Mouse (Mus musculus): ENCODE data around the gene Cenpk. TPM values are rescaled to one million over a fixed set of nuclear protein-coding genes. Genes with fewer than 3 reads are reported as not detected.
A peak's percentile ranks its signal among the peaks of the same experiment; 100 is the strongest.

Cenpk gene
- polyA plus RNA-seq, 1 experiment from 2014 or later = 102 TPM

DNA sequence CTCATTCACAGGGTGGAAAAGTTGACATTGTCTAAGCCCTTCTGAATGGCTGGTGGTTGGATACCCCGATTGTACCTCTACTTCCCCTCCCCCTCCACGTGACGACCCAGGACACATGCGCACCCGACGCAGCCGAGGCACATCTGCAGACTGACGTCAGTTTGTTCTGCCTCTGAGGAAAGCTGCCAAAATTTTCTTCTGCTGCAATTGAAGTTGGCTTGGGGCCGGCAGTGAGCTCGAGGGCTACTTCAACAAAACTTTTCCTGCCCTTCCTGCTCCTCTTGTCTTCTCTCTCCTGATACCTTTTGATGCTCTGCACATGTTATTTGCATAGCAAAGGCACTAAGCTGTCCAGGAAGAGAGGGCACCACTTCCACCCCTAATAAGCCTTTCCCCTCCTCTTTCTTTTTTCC is 58.5 kb downstream of the Cenpk start:
- peak overlapping the region; percentile 85 for H3K27ac ChIP-seq
- no peaks in the 10 kb centered on the region for H3K9me3 ChIP-seq
- no peaks in the 10 kb centered on the region for H3K27me3 ChIP-seq (ENCODE audit: poor library complexity, severe bottlenecking)
- DNase-seq (ENCODE audit: extremely low spot score, low spot score) = peak; percentile 90
- 0% methylated on average over 10 of the region's 10 CpGs for WGBS
- H3K4me1 ChIP-seq = peaks cover 30% of the 10 kb centered on the region
- no peaks in the 10 kb centered on the region for H3K36me3 ChIP-seq (replicated peaks)
- peak overlapping the region; percentile 62 for H3K4me3 ChIP-seq

DNA sequence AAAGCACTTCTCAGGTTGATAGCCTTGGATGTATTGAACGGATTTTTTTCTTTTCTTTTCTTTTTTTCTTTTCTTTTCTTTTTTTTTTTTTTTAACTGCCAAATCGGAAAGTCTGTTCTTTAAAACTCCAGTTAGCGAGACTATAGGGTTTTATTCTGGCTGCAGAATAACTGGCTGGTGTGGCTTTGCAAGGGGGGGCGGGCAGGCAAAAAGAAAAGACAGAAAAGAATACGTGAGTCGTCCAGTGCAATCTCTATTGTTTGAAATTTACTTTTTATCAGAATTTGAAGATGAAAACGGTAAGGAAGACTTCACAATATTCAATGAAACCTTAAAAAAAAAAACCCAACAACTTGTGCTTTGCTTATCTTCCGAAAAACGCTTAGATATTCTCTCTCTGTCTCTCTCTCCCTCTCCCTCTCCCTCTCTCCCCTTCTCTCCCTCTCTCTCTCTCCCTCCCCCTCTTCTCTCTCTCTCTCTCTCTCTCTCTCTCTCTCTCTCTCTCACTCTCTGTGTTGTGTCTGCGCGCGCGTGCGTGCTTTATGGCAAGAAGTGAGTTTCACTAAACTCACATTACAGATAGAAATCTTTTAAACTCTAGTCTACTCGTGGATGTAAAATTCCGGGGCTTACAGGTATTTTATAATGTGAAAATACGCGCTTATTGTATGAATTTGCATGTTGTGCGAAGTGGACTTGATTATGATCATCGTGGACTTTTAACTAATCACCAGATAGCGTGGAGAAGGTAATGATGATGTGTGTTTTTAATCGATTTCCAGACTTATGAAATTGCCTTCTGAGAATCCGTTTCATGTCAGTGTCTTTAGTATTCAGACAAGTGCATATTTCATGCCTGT is 59.2 kb downstream of the Cenpk start, which contains the start of gene Adamts6:
Gene Adamts6, plus strand, starts transcription at position 470 of the 860 bp plus-strand sequence.
- Histone ChIP-seq H3K9me3 (no peaks in the 10 kb centered on the region), H3K27me3 (ENCODE audit: poor library complexity, severe bottlenecking) (no peaks in the 10 kb centered on the region), H3K4me3 (peak within 1 kb of the TSS; percentile 62), H3K27ac (peak within 1 kb of the TSS; percentile 85), H3K36me3 (replicated peaks) (no peaks in the 10 kb centered on the region), H3K4me1 (peaks cover 30% of the 10 kb centered on the region)
- under 1% methylated on average over 23 of the region's 23 CpGs for WGBS
- DNase-seq (ENCODE audit: extremely low spot score, low spot score) = no peak

DNA sequence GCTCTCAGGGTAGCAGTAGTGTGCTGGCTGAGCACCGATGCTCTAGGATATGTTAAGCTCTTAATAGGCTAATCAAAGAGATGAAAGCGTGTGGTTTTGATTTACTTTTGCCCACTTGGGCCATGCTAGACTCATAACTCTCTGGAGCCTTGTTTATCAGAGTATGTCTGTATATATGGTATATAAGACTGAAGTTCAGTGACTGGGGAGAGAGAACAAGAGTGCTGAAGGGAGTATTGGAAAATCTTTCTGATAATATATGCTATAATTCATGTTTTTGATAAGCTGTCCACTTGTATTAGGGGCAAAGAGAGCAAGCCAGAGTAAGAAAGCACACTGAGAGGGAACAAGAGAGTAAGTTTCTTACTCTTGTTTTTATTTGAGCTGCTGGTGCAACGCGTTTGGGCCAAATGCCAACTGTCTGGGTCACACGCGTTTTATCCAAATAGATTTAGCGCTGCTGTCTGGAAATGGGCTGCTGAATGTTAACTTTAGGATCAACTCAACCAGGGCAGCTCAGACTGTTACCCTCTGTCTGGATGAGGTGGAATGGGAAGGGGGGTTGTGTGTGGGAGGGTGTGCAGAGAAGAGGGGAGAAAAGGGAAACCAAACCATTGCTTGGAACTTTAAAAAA is 59.9 kb downstream of the Cenpk start:
- Histone ChIP-seq H3K4me3 (peak overlapping the region; percentile 62), H3K27me3 (ENCODE audit: poor library complexity, severe bottlenecking) (no peaks in the 10 kb centered on the region), H3K27ac (peak overlapping the region; percentile 85), H3K36me3 (replicated peaks) (no peaks in the 10 kb centered on the region), H3K9me3 (no peaks in the 10 kb centered on the region), H3K4me1 (peaks cover 30% of the 10 kb centered on the region)
- DNase-seq (ENCODE audit: extremely low spot score, low spot score) = peak; percentile 22
- WGBS = 2% methylated on average over 7 of the region's 7 CpGs

DNA sequence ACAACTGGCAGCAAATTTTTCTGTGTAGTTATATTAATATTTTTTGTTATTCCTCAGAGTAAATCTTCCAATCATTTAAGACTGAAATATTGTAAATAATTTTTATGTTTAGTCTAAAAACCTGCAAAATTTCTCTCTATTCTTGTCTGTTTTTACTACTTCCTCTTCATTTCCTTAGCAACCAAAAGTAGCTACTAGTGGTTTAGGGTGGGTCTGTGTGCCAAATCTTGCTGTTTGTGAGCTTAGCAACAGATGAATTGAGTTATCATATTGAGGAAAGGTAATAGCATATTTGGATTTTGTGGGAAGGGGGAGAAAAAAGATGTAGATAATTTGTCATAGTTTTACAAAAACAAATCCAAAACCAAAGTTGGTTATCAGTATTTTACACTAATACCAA is 60.8 kb downstream of the Cenpk start:
- Histone ChIP-seq H3K4me1 (peaks cover 30% of the 10 kb centered on the region), H3K27ac (no peak overlapping the region), H3K4me3 (peak overlapping the region; percentile 62), H3K9me3 (no peaks in the 10 kb centered on the region), H3K27me3 (ENCODE audit: poor library complexity, severe bottlenecking) (no peaks in the 10 kb centered on the region), H3K36me3 (replicated peaks) (no peaks in the 10 kb centered on the region)
- no peak for DNase-seq (ENCODE audit: extremely low spot score, low spot score)

DNA sequence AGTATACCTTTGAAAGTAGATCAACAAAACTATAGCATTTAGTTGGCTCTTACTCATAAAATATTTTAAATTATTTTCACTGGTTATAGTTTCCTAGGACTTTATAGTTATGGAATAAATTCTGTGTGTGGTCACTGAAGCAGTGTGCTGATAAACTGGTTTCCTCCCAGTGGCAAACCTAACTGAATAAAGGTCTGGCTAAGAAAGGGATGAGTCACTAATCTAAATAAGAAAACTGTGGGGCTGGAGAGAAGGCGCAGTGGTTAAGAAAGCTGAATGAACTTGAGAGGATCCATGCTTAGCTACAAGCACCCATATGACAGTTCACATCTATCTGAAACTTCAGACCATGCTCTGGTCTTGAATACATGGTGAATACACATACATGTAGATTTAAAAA is 67.1 kb downstream of the Cenpk start:
- no peak for DNase-seq (ENCODE audit: extremely low spot score, low spot score)
- WGBS = 89% methylated on average over 1 of the region's 1 CpGs
- Histone ChIP-seq H3K9me3 (no peaks in the 10 kb centered on the region), H3K27ac (no peak overlapping the region), H3K4me1 (no peaks in the 10 kb centered on the region), H3K4me3 (no peak overlapping the region), H3K36me3 (replicated peaks) (peaks cover 28% of the 10 kb centered on the region), H3K27me3 (ENCODE audit: poor library complexity, severe bottlenecking) (no peaks in the 10 kb centered on the region)

Other genes starting within 250 kb of the Cenpk start
- gene Nln, start 119.0 kb upstream of the Cenpk start, polyA plus RNA-seq (2016; fragmentation: Nextera tagmentation; extraction: Ambion mirVana) = 17.1 and 17.5 TPM in 2 replicates
- gene Sgtb, start 118.9 kb upstream of the Cenpk start, polyA plus RNA-seq (2016; fragmentation: Nextera tagmentation; extraction: Ambion mirVana) = 8.0 and 9.0 TPM in 2 replicates
- gene Trappc13, start 50.1 kb upstream of the Cenpk start, polyA plus RNA-seq (2016; fragmentation: Nextera tagmentation; extraction: Ambion mirVana) = 89.7 and 93.8 TPM in 2 replicates
- gene Trim23, start 49.8 kb upstream of the Cenpk start, polyA plus RNA-seq (2016; fragmentation: Nextera tagmentation; extraction: Ambion mirVana) = 18.0 and 18.7 TPM in 2 replicates
- gene Ppwd1, start 232 bp downstream of the Cenpk start, polyA plus RNA-seq (2016; fragmentation: Nextera tagmentation; extraction: Ambion mirVana) = 20.1 and 21.3 TPM in 2 replicates
- gene Adamts6, start 59.2 kb downstream of the Cenpk start, polyA plus RNA-seq (2016; fragmentation: Nextera tagmentation; extraction: Ambion mirVana) = 2.3 and 2.7 TPM in 2 replicates

Data from forebrain, embryonic 10.5 days (tissue).